Mouse (Mus musculus): ENCODE results near the gene Olfr1025-ps1. TPM values are rescaled to one million over a fixed set of nuclear protein-coding genes. Genes with fewer than 3 reads are reported as not detected.

Olfr1025-ps1 gene
- not detected in 2 replicates for polyA plus RNA-seq (2016; fragmentation: Nextera tagmentation; extraction: Ambion mirVana)

DNA sequence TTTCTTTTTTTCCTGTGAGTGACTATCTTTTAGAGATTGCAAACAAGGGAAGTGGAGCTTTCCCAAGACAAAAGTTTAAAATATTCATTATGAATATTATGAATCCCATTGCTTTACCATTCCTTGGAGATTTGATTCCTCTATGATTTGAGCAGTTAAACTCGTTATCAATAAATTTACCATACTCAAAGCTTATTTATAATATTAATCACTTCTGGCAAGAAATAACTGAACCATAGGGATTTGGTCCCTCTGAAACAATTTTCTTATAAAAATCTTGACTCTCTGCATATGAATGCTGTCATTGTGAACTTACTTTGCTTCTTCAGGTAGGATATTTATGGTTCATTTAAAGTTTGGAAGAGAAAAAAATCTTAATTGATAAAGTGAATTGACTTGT, at the start of gene Olfr1025-ps1:
Gene Olfr1025-ps1, plus strand, starts transcription at position 301 of the 400 bp plus-strand sequence.
- Histone ChIP-seq H3K36me3 (no peaks in the 10 kb centered on the region), H3K9me3 (replicated peaks) (no peaks in the 10 kb centered on the region), H3K27ac (no peak within 1 kb of the TSS), H3K27me3 (ENCODE audit: low read depth, poor library complexity, severe bottlenecking) (no peaks in the 10 kb centered on the region), H3K4me1 (no peaks in the 10 kb centered on the region), H3K4me3 (no peak within 1 kb of the TSS)
- DNase-seq (ENCODE audit: low spot score): no peak
- WGBS: 68% methylated on average over 1 of the region's 1 CpGs

DNA sequence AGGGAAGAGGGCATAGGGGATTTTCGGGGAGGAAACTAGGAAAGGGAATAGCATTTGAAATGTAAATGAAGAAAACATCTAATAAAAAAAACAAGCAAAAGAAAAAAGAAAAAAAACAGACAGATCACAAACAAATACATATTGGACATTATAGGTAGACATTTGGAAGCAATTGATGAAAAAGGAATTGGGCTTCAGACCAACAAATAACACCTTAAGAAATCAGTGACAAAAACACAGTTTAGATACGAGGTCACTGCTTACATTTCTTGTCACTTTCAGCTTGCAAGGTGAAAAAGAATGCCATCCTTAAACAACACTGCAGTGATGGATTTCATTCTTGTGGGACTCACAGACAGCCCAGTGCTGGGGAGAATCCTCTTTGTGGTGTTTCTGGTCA, 46.7 kb upstream of the Olfr1025-ps1 start, which contains the start of gene Olfr1022:
Gene Olfr1022, plus strand, starts transcription at position 301 of the 400 bp plus-strand sequence.
- 66% methylated on average over 2 of the region's 2 CpGs for WGBS
- Histone ChIP-seq H3K27me3 (ENCODE audit: low read depth, poor library complexity, severe bottlenecking) (no peaks in the 10 kb centered on the region), H3K9me3 (replicated peaks) (no peaks in the 10 kb centered on the region), H3K27ac (no peak within 1 kb of the TSS), H3K36me3 (no peaks in the 10 kb centered on the region), H3K4me1 (no peaks in the 10 kb centered on the region), H3K4me3 (no peak within 1 kb of the TSS)
- no peak for DNase-seq (ENCODE audit: low spot score)

DNA sequence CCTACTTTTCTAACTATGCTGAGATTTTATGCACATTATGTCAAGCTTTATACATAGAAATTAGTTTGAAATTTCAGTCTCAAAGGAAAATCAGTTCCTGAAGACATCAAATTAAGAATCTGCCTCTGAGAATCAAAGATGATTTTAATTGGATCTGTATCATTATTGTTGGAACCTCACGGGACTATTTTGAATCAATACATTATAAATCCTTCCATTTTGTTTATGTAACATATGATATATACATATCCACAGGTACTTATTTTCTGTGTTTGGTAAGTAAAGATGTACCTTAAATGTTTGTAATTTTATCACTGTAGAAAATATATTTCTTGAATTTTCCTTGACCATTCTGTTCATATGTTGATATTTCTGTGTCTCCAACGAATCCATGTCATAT, 29.7 kb upstream of the Olfr1025-ps1 start, which contains the start of gene Olfr1023:
Gene Olfr1023, plus strand, starts transcription at position 301 of the 400 bp plus-strand sequence.
- H3K36me3 ChIP-seq: no peaks in the 10 kb centered on the region
- H3K4me3 ChIP-seq: no peak within 1 kb of the TSS
- 85% methylated on average over 2 of the region's 2 CpGs for WGBS
- no peak for DNase-seq (ENCODE audit: low spot score)
- no peaks in the 10 kb centered on the region for H3K9me3 ChIP-seq (replicated peaks)
- no peaks in the 10 kb centered on the region for H3K27me3 ChIP-seq (ENCODE audit: low read depth, poor library complexity, severe bottlenecking)
- H3K27ac ChIP-seq: no peak within 1 kb of the TSS
- no peaks in the 10 kb centered on the region for H3K4me1 ChIP-seq

DNA sequence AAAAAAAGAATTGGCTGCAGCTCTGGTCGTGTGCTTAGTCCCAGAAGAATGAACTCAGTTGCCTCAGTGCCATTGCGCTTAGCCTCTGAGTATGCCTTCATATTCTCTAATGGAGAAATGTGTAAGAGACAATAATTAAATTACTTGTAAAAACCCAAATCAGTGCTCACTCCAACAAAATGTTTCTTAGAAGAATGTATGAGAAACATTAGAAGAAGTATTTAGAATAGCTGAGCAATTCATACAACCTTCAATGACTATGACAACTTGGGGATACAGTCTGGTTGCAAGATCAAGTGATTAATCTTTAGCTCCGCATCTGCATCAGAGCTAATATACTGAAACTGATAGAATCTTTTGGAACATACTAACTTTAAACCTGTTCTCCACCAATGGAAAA, 10.0 kb upstream of the Olfr1025-ps1 start, which contains the start of gene Olfr1024:
Gene Olfr1024, minus strand, starts transcription at position 101 of the 400 bp plus-strand sequence.
- no peaks in the 10 kb centered on the region for H3K36me3 ChIP-seq
- H3K9me3 ChIP-seq (replicated peaks): no peaks in the 10 kb centered on the region
- WGBS: 87% methylated on average over 3 of the region's 3 CpGs
- no peak within 1 kb of the TSS for H3K27ac ChIP-seq
- H3K27me3 ChIP-seq (ENCODE audit: low read depth, poor library complexity, severe bottlenecking): no peaks in the 10 kb centered on the region
- H3K4me1 ChIP-seq: no peaks in the 10 kb centered on the region
- H3K4me3 ChIP-seq: no peak within 1 kb of the TSS
- no peak for DNase-seq (ENCODE audit: low spot score)

DNA sequence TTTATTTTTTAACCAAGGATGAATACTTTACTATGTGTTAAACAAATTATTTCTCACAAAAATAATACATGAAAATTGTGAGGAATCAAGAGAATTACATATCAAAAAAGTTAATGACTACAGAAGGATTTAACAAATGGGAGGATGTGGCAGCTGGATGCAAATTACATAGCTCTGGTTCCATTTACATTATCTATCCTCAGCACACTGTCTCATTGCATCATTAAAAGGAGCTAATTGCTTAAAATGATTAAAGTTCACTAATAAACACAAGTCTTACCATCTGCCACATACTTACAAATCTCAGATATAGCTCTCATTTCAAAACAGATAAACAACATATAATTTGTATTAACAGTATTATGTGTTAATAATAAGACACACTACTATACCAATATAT, 1.8 kb upstream of the Olfr1025-ps1 start:
- no peak overlapping the region for H3K27ac ChIP-seq
- H3K36me3 ChIP-seq: no peaks in the 10 kb centered on the region
- no peak for DNase-seq (ENCODE audit: low spot score)
- H3K4me1 ChIP-seq: no peaks in the 10 kb centered on the region
- H3K9me3 ChIP-seq (replicated peaks): no peaks in the 10 kb centered on the region
- no peak overlapping the region for H3K4me3 ChIP-seq
- no peaks in the 10 kb centered on the region for H3K27me3 ChIP-seq (ENCODE audit: low read depth, poor library complexity, severe bottlenecking)

DNA sequence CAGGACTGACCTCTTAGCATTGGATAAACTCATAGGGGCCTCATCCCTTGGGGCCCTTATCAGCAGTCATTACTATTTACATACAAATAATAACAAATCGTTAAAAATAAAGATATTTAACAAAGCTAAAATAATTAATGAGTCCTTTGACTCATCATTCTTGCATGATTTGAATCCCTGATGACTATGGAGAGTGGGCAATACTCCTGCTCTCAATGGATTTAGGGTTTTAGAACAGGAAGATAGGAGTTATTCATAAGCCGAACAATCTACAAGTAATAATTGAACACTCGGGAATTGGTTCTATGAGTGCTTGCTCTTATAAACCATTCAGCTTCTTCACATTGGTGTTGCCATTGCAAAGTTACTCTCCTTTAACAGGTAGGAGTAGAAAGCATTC, 6.3 kb downstream of the Olfr1025-ps1 start, which contains the start of gene Olfr1026:
Gene Olfr1026, plus strand, starts transcription at position 301 of the 400 bp plus-strand sequence.
- no peaks in the 10 kb centered on the region for H3K36me3 ChIP-seq
- H3K9me3 ChIP-seq (replicated peaks): no peaks in the 10 kb centered on the region
- WGBS: 95% methylated on average over 3 of the region's 3 CpGs

DNA sequence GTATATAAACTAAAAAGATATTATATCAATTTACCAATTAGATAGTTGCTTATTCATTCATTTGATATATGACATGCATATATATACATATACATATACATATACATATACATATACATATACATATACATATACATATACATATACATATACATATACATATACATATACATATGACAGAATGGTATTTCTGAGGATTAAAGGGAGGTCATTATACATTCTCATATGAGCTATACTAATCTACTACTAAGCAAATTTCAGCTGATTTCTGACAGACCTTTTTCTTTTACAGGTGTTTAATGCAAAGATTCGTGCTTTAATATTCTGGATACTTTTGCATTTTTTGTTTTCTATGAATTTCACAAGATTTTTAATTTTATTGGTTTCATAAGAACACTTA, 35.1 kb downstream of the Olfr1025-ps1 start, which contains the start of gene Olfr1028:
Gene Olfr1028, plus strand, starts transcription at position 301 of the 400 bp plus-strand sequence.
- no peak for DNase-seq (ENCODE audit: low spot score)
- Histone ChIP-seq H3K9me3 (replicated peaks) (no peaks in the 10 kb centered on the region), H3K27ac (no peak within 1 kb of the TSS), H3K36me3 (no peaks in the 10 kb centered on the region), H3K4me3 (no peak within 1 kb of the TSS), H3K4me1 (no peaks in the 10 kb centered on the region), H3K27me3 (ENCODE audit: low read depth, poor library complexity, severe bottlenecking) (no peaks in the 10 kb centered on the region)
- WGBS: 89% methylated on average over 1 of the region's 1 CpGs

More for the DNA sequence above, 6.3 kb downstream of the Olfr1025-ps1 start, which contains the start of gene Olfr1026:
- Histone ChIP-seq H3K4me1 (no peaks in the 10 kb centered on the region), H3K27ac (no peak within 1 kb of the TSS), H3K4me3 (no peak within 1 kb of the TSS), H3K27me3 (ENCODE audit: low read depth, poor library complexity, severe bottlenecking) (no peaks in the 10 kb centered on the region)
- no peak for DNase-seq (ENCODE audit: low spot score)

Other genes starting within 250 kb of the Olfr1025-ps1 start
- not detected in 2 replicates for gene Olfr1006, start 236.4 kb upstream of the Olfr1025-ps1 start, polyA plus RNA-seq (2016; fragmentation: Nextera tagmentation; extraction: Ambion mirVana)
- not detected in 2 replicates for gene Olfr1008, start 225.8 kb upstream of the Olfr1025-ps1 start, polyA plus RNA-seq (2016; fragmentation: Nextera tagmentation; extraction: Ambion mirVana)
- not detected in 2 replicates for gene Olfr1009, start 199.8 kb upstream of the Olfr1025-ps1 start, polyA plus RNA-seq (2016; fragmentation: Nextera tagmentation; extraction: Ambion mirVana)
- gene Olfr1012, start 152.4 kb upstream of the Olfr1025-ps1 start, polyA plus RNA-seq (2016; fragmentation: Nextera tagmentation; extraction: Ambion mirVana): not detected in 2 replicates
- gene Olfr1013, start 148.1 kb upstream of the Olfr1025-ps1 start, polyA plus RNA-seq (2016; fragmentation: Nextera tagmentation; extraction: Ambion mirVana): not detected in 2 replicates
- not detected in 2 replicates for gene Olfr1014, start 142.5 kb upstream of the Olfr1025-ps1 start, polyA plus RNA-seq (2016; fragmentation: Nextera tagmentation; extraction: Ambion mirVana)
- not detected in 2 replicates for gene Olfr1015, start 133.2 kb upstream of the Olfr1025-ps1 start, polyA plus RNA-seq (2016; fragmentation: Nextera tagmentation; extraction: Ambion mirVana)
- gene Olfr1016, start 112.6 kb upstream of the Olfr1025-ps1 start, polyA plus RNA-seq (2016; fragmentation: Nextera tagmentation; extraction: Ambion mirVana): not detected in 2 replicates
- not detected in 2 replicates for gene Olfr1018, start 96.7 kb upstream of the Olfr1025-ps1 start, polyA plus RNA-seq (2016; fragmentation: Nextera tagmentation; extraction: Ambion mirVana)
- not detected in 2 replicates for gene Olfr1019, start 69.7 kb upstream of the Olfr1025-ps1 start, polyA plus RNA-seq (2016; fragmentation: Nextera tagmentation; extraction: Ambion mirVana)
- gene Olfr1020, start 68.2 kb upstream of the Olfr1025-ps1 start, polyA plus RNA-seq (2016; fragmentation: Nextera tagmentation; extraction: Ambion mirVana): not detected in 2 replicates
- not detected in 2 replicates for gene Olfr1022, start 46.6 kb upstream of the Olfr1025-ps1 start, polyA plus RNA-seq (2016; fragmentation: Nextera tagmentation; extraction: Ambion mirVana)
- not detected in 2 replicates for gene Olfr1023, start 29.6 kb upstream of the Olfr1025-ps1 start, polyA plus RNA-seq (2016; fragmentation: Nextera tagmentation; extraction: Ambion mirVana)
- not detected in 2 replicates for gene Olfr1024, start 10.1 kb upstream of the Olfr1025-ps1 start, polyA plus RNA-seq (2016; fragmentation: Nextera tagmentation; extraction: Ambion mirVana)
- not detected in 2 replicates for gene Olfr1026, start 6.4 kb downstream of the Olfr1025-ps1 start, polyA plus RNA-seq (2016; fragmentation: Nextera tagmentation; extraction: Ambion mirVana)
- gene Olfr1028, start 35.2 kb downstream of the Olfr1025-ps1 start, polyA plus RNA-seq (2016; fragmentation: Nextera tagmentation; extraction: Ambion mirVana): not detected in 2 replicates
- gene Olfr1029, start 58.7 kb downstream of the Olfr1025-ps1 start, polyA plus RNA-seq (2016; fragmentation: Nextera tagmentation; extraction: Ambion mirVana): not detected in 2 replicates
- gene Olfr1030, start 64.1 kb downstream of the Olfr1025-ps1 start, polyA plus RNA-seq (2016; fragmentation: Nextera tagmentation; extraction: Ambion mirVana): not detected in 2 replicates
- gene Olfr1031, start 75.1 kb downstream of the Olfr1025-ps1 start, polyA plus RNA-seq (2016; fragmentation: Nextera tagmentation; extraction: Ambion mirVana): not detected in 2 replicates
- not detected in 2 replicates for gene Olfr1032, start 90.3 kb downstream of the Olfr1025-ps1 start, polyA plus RNA-seq (2016; fragmentation: Nextera tagmentation; extraction: Ambion mirVana)
- gene Olfr1033, start 105.4 kb downstream of the Olfr1025-ps1 start, polyA plus RNA-seq (2016; fragmentation: Nextera tagmentation; extraction: Ambion mirVana): not detected in 2 replicates
- gene Olfr1034, start 130.7 kb downstream of the Olfr1025-ps1 start, polyA plus RNA-seq (2016; fragmentation: Nextera tagmentation; extraction: Ambion mirVana): not detected in 2 replicates
- not detected in 2 replicates for gene Olfr1036, start 158.8 kb downstream of the Olfr1025-ps1 start, polyA plus RNA-seq (2016; fragmentation: Nextera tagmentation; extraction: Ambion mirVana)
- gene Olfr1037, start 172.2 kb downstream of the Olfr1025-ps1 start, polyA plus RNA-seq (2016; fragmentation: Nextera tagmentation; extraction: Ambion mirVana): not detected in 2 replicates
- gene Olfr1039, start 220.7 kb downstream of the Olfr1025-ps1 start, polyA plus RNA-seq (2016; fragmentation: Nextera tagmentation; extraction: Ambion mirVana): not detected in 2 replicates
- not detected in 2 replicates for gene Olfr1040, start 231.5 kb downstream of the Olfr1025-ps1 start, polyA plus RNA-seq (2016; fragmentation: Nextera tagmentation; extraction: Ambion mirVana)
- not detected in 2 replicates for gene Olfr1042, start 246.6 kb downstream of the Olfr1025-ps1 start, polyA plus RNA-seq (2016; fragmentation: Nextera tagmentation; extraction: Ambion mirVana)